Mouse (Mus musculus) heart, adult 2 months (tissue): ENCODE data around the gene Whamm.

Experiments used
- CTCF ChIP-seq: fragments of 200-600 bp; IDR thresholded peaks from 2 replicates; pipeline ENCODE4 v1.8.1; 2022; ENCODE audit warnings: antibody characterized with exemption, mild to moderate bottlenecking, moderate library complexity
- EP300 ChIP-seq: fragments of 200-500 bp; IDR thresholded peaks from 2 replicates; pipeline ENCODE4 v1.6.1; 2011; ENCODE audit warnings: low read depth, low read length, control low read depth; ENCODE audit not compliant: insufficient read depth
- POLR2A ChIP-seq: fragments of 200-500 bp; IDR thresholded peaks from 2 replicates; pipeline ENCODE4 v1.6.1; 2011; ENCODE audit warnings: mild to moderate bottlenecking, low read depth, low read length, control low read depth; ENCODE audit not compliant: insufficient read depth

DNA sequence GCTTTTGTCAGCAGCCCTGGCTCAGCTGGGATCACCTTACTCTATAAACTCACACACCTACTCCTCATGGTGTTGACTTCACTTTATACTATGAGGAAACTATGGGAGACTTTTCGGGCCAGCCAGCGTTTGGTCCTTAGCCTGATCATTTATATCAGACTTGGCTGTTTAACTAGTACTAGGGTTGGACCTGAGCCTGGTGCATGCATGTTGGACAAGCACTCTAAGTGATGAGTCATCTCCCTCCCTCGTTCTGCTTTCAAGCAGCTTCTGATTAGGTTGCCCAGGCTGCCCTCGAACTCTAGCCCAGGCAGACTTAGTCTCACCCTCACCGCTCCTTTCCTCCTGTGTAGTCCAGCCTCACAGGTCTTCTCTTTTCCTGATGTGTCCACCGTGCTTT, 2.3 kb downstream of the Whamm start:
- no peak for TF ChIP-seq POLR2A
- no peak for TF ChIP-seq CTCF
- TF ChIP-seq EP300: no peak
